Mouse (Mus musculus) C2C12 (cell line): ENCODE data around the gene Cdh7.

Experiments
- CEBPB ChIP-seq: IDR thresholded peaks from one replicate; pipeline ENCODE4 v1.6.1; 2011; ENCODE audit warnings: low read depth, mild to moderate bottlenecking, control low read depth, moderate library complexity
- CTCF ChIP-seq: IDR thresholded peaks from one replicate; pipeline ENCODE4 v1.5.1; 2011; ENCODE audit not compliant: control insufficient read depth, insufficient read depth, insufficient read length
- FOSL1 ChIP-seq: IDR thresholded peaks from one replicate; pipeline ENCODE4 v1.8.0; 2011; ENCODE audit warnings: mild to moderate bottlenecking, low read length; ENCODE audit not compliant: poor library complexity, insufficient read depth, severe bottlenecking
- MAX ChIP-seq: IDR thresholded peaks from one replicate; pipeline ENCODE4 v1.6.1; 2011; ENCODE audit warnings: mild to moderate bottlenecking, control low read depth
- MYOG ChIP-seq: IDR thresholded peaks from one replicate; pipeline ENCODE4 v1.6.1; 2011; ENCODE audit not compliant: control insufficient read depth, insufficient read length; ENCODE audit errors: extremely low read depth

GRCm38 (mm10) chr1:110118862-110119261 lies 136.6 kb downstream of the Cdh7 start:
- TF ChIP-seq CTCF (no peak), MAX (no peak), FOSL1 (no peak), CEBPB (no peak), MYOG (no peak)
